Mouse (Mus musculus) megakaryocyte progenitor cell, adult 5-6 weeks (primary cell): ENCODE results near the gene Setmar. TPM values are rescaled to one million over a fixed set of nuclear protein-coding genes. Genes with fewer than 3 reads are reported as not detected.
A peak's percentile ranks its signal among the peaks of the same experiment; 100 is the strongest.

Source experiments
- ATAC-seq: replicated peaks from 2 replicates; pipeline ENCODE4 v1.8.0; 2016; ENCODE audit warnings: mild to moderate bottlenecking, moderate TSS enrichment, inconsistent platforms; ENCODE audit not compliant: poor library complexity
- total RNA-seq, 2 experiments: library from RNA; stranded (forward) in 1 of 2; stranded (reverse) in 1 of 2; fragments of 157-497, 149-512 nt in 1 of 2; fragments of 200-1000 nt in 1 of 2; gene quantifications; 2 replicates each; pipeline versions ENCODE4 v1.2.3 to v1.2.4; 2015 to 2017

The Setmar gene
- total RNA-seq (2015), result 7.2 and 8.7 TPM in 2 replicates
- 2.5 and 2.6 TPM in 2 replicates for total RNA-seq (2017)

DNA sequence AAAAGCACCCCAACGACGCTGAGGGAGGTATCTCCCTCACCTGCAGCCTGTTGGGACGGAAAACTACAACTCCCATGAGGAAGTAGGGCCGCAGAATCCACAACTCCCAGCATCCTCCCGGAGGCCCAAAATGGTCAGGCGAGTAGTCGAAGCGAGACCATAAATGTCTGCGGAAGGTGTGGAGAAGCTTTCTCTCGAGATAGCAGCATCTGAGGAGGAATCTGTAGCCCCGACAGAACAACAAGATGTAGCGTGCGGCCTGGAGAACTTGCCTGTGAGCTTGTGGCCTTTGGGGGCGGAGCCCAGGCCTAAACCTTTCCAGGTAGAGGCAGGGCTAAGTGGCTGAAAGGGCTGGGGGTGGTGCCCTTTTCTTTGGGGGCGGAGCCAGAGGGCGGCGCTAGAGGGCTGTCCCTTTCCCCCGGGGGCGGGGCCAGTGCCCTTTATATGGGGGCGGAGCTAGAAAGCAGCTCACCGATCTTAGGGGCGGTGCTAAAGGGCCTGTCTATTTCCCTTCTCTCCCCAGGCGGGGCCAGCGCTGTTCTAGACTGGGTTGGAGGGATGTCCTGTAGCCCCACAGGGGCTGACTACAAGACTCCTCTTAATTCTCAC is at the start of gene Setmar:
Gene Setmar (plus strand): TSS at position 128 of the 609 bp plus-strand sequence.
- peak; percentile 93 for ATAC-seq

DNA sequence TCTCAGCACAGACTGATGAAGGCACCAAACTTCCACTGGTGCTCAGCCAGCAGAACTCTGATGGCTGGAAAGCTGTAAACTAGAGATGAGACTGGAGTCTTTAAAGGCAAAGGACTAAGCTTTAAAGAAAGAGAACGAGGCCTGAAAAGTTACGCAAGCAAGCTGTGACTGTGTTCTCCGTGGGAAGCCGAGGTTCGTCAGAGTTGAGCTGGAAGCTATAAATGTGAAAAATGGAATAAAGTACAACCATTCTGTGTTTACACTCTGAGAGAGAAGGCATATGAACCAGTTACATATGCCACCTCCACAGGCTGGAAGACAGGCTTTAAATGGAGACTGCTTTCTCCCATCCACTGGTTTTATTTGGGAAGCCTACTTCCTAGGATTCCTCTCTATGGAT is 43.2 kb upstream of the Setmar start:
- ATAC-seq, result no peak

DNA sequence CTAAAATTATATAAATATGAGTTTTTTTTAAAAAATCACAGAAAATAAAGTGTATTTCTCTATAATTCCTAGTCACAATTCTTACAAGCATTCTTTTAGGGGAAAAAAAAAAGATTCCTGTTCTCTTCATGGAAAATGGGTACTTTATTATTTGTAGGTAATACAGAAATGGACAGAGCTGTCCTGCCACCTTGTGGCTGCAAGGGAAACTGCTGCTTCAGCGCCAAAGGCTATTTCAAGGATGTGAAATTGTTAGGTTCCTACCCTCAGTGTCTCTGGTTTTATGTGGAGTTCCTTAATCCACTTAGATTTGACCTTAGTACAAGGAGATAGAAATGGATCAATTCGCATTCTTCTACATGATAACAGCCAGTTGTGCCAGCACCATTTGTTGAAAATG is 9.8 kb upstream of the Setmar start:
- peak; percentile 94 for ATAC-seq

DNA sequence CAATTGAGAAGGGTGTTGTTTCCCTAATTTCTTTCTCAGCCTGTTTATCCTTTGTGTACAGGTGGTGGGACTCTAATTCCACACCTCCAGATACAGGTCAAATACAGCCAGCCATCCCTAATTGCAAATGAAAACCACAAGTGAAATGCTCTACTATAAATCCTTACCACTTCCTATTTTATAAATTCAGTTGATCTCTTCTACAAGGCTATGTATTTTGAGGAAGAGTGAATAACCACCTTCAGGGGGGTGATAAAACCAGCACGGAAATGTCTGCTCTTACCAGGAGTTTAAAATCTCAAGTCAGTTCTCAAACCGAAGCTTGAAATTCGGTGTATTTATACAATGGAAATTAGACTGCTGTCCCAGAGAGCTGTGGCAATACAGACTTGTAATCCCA is 8.9 kb upstream of the Setmar start:
- ATAC-seq, result peak; percentile 87

DNA sequence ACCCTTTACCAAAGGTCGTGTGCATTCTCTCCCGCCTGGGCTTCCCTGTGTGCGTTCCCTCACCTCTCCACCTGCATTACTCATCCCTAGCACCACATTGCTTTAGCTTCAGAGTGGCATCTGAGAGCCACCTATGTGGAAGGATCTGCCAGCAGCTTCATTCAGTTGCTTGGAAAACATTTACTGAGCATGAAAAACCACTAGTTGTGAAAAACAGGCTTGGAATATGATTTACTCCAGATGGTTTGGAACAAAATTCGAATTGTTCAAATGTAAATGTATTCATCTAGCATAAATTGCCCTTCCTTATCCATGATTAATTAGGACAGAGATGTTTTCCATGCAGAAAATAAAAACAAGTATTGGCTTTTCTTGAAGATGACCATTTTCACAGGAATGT is 7.5 kb upstream of the Setmar start:
- no peak for ATAC-seq

DNA sequence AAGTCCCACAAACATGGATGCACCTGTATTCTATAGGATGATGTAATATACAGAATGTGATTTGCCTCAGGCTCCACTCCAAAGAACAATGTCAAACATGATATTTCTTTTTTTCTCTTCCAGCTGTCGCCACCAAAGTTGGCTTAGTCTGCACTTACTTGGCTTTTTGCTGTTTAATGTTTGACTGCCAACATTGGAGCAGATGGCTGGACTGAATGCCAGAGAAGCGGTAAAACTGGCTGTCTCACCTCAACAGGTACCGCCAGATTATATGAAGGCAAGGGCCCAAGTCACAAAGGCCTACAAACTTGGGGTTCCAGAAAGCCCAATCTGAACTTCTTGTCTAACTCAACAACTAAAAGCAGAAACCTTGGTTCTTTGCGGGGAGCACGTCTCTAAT is 6.8 kb upstream of the Setmar start:
- no peak for ATAC-seq

DNA sequence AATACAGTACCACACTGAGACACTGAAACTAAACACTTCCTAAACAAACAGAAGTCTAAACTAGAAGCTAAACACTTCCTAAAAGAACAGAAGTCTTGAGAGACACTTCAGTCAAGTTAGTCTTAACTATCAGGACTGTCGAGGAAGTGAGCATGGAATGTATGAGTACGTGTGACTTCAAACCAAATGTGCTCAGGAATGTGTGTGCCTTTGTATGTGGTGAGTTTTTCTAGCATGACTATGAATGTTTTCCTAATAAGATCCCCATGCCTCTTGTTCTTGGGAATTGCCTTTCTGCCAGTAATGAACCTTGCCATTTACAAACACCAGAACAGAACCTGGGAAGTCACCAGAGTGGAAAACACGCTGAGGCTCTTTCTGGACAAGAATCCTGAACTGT is 3.7 kb upstream of the Setmar start:
- no peak for ATAC-seq

DNA sequence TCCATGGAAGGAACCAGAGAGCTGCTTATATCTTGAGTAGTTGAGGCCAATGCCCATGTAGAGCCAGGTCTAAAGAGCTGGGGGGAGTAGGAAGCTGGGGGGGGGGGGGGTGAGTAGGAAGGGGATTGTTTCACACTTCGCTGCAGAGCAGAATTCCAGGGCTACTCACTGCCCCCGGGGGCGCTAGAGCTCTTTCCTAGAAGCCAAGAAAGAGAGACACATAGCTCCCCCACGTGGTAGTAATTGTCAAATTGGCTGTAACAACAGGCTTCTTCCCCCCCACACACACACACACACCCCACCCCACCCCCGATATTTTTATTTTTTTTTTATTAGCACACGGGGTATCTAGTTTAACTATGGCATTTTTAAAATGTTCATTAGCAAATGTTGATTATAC is 738 bp downstream of the Setmar start:
- ATAC-seq, result peak; percentile 71

DNA sequence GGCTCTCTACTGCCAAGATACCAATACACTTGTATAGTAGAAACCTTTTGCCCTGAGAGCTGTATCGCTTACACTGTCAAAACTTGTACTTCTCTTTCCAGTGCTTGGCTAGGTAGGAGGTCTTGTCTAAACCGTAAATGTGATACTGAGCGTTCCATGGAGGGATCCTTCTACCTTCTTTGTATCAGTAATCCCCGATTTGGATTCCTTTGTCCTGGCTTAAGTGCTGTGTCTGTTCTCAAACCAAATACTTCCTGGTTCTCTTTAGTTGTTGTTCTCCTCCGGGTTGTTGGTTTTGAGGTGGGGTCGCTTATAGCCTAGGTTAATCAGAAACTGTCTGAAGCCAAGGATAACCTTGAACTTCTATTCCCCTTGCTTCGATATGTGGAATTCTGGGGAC is 6.1 kb downstream of the Setmar start:
- ATAC-seq, result no peak

DNA sequence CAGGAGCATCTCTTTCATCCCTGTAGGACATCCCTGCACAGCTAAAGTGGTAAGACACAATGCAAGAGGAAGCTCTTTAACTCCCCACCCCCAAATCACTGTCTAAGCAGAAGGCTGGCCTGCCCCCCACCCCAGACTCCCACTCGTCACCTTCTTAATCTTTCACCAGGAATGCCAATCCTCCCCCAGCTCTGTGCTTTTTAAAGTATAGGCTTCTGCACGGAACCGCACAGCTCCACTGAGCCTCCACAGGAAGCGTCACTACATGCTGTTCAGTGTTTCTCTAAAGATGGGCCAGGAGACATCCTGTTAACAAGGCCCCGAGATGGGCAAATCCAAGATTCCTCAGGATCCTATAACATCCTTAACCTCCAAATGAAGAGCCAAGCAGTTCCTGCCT is 8.2 kb downstream of the Setmar start:
- ATAC-seq, result no peak

DNA sequence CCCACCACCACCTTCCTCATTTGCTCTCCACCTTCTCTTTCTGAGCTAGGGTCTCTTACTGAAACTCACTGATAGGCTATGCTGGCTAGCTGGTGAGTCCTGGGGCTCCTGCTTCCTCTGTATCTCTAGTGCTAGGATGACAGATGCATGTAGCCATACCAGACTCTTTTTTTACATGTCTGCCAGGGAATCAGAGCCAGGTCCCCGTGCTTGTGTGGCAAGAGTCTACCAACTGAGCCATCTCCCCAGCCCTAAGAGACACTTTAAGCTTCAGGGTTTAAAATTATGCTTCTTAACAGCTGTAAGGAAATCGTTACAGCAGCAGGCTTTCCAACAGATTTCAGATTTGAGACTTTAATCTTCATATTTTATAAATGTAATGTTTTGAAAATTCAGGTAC is 9.1 kb downstream of the Setmar start:
- ATAC-seq, result no peak

DNA sequence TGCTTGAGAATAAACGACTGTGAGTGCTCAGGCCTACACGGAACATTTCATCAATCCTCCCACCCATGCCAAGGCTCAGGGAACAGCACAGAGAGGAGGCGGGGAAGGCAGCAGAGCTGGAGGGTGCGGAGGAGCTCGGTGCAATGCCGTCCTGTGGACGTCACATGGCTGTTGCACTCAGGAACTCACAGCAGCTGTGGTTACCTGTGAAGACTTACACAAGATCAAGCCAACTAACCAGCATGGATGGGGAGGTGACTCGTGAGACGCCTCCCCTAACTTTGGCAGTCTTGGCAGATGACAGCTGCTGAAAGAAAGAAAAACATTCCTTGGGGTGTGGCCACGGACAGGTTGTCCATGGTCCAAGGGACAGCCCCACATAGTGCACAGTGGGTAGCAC is 9.8 kb downstream of the Setmar start:
- no peak for ATAC-seq

DNA sequence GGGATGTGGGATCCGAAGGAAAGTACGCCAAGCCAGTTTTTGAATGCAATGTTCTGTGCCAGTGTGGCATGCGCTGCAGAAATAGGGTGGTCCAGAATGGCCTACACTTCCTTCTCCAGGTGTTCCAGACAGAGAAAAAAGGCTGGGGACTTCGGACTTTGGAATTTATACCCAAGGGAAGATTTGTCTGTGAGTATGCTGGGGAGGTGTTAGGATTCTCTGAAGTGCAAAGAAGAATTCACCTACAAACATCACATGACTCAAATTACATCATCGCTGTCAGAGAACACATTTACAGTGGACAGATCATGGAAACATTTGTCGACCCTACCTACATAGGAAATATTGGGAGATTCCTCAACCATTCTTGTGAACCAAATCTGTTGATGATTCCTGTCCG is 11.0 kb downstream of the Setmar start:
- ATAC-seq, result no peak

DNA sequence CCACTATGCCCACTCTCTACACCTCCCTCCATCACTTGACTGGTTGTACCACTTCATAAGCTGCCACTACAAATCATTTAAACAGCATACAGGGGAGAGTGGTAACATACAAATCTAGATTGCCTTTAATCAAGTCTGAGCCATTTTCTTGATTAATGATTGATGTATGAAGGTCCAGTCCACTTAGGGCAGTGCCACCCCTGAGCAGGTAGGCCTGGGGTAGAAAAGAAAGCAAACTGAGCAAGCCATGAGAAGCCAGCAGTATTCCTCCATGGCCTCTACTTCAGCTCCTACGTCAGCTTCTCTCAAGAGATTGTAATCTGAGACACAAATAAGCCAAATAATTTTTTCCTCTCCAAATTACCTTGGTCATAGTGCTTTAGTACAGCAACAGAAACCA is 26.5 kb downstream of the Setmar start:
- no peak for ATAC-seq

DNA sequence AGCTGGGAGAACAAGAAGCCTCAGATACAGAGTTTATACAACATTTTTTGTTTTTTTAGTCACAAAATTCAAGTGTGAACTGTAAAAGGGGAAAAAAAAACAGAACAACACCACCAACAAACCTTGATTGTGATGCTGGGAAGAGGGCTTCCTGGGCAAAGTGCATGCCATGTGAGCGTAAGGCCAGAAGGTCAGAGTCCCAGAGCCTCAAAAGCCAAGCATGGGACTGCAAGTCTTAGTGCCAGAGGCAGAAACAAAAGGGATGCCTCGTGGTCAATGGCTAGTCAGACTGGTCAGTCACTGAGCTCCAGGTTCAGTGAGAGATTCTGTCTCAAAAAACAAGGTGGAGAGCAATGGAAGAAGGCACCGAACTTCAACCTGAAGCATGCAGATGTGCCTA is 27.8 kb downstream of the Setmar start:
- no peak for ATAC-seq

DNA sequence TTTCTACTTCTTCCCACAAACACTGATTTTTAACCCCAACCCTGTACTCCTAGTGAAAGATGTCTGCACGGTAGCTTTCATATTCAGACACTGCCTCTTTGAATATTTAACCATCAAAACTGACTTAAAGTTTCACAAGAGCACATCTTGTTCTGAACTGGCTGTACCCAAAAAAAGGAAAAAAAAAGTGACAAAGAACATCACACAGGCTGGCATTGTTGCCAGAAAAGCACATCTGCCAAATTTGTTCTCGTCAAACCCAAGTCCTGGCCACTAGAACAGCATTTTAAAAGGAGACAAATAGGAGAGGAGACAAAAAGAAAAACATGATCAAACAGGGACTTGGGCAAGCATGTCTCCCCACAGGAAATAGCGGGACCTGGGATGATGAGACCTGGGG is 28.6 kb downstream of the Setmar start:
- no peak for ATAC-seq

DNA sequence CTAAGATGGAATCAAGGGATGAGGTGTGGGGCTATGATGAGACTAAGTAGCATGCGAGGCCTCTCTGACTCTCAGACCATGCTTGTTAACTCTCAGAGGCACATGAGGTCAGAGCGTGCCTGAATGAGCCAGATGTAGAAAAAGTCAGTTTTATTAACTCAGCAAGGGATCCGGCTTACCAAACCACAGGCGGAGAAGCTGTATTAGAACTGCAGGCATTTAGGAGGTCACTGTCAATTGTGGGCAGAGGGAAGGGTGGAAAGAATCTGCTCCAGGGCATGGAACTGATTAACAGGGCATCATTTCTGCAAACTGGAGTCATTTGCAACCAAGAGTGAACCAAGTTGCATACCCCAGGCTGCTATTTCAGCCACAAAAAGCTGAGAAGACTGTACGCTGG is 30.6 kb downstream of the Setmar start:
- ATAC-seq, result no peak

DNA sequence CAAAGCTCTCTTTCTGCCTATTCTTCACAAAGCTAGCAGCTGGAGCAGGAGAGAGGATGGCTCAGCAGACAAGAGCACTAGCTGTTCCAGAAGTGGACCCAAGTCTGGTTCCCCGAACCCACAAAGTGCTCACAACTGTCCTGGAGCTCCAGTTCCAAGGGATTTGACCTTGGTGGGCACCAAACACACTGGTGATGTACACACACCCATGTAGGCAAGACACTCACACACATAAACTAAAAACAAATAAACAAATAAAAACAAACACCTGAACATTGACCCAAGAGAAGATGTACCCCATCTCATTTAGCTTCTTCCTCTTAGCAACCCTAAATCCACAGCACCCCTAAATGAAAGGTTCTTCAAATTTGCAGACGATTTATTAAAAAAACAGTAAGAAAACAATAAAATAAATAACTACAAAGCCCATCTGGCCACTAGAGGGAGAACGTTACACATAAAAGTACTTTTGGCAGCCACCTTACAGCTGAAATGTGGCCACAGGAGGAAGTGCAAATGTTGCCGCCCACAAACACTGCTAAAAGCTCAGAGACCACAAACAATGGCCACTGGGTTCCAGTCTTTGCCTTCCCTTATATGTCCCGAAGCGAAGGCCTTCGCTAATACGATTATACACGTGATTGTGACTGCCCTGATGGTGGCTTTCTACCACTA is 33.5 kb downstream of the Setmar start:
- peak; percentile 100 for ATAC-seq

DNA sequence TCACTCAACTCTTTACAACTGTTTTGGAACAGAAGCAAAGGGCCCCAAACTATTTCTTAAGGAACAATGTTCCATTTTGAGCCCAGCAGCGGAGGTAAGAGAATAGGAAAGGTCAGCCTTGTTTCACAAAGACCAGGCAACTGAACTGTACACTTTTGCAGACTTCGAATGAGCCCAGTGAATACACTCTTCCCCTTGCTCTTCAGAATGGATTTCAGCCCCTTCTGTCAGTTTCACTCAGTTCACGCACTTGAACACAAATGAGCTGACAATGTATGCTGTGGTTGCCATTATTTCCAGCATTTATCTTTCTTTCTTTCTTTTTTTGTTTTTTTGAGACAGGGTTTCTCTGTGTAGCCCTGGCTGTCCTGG is 34.0 kb downstream of the Setmar start:
- ATAC-seq, result no peak

DNA sequence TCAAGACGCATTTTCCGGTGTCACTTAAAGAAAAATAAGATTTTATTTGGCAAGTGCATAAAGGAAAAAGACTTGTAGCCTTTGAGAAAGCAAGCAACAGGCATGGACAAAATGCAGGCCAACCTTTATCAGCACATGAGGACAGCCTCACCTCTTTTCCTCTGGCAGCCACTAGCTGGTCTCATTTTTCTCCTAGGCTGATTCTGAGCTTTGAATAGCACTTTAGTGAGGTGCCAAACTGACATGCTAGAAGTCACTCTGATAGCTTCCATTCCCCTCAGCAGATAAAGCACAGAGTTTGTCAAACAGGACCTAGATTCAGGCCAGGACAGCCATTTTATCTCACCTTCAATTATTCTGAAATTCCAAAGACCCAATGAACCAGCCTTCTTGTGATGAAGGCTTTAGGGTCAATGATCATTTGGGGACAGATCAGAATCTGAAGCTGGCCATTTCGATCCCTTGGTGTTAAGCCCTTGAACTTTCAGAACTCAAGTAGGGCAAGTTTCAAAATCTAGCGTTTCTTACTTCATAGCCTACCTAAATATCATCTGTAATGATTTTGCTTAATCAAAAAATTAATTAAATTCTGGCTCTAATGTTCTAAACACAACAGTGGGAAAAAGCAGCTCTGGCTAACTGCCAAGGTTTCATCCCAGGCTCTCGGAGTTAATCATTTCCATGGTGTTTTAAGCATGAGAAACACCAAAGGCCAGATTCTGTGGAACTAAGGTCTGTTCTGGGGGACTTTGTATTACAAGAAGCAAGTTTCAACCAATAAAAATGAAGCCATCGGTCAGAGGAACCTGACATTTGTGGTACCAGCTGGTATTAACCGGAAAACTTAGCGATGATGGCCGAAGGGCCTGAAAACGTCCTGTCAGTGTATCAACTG is 37.3 kb downstream of the Setmar start:
- ATAC-seq, result no peak

DNA sequence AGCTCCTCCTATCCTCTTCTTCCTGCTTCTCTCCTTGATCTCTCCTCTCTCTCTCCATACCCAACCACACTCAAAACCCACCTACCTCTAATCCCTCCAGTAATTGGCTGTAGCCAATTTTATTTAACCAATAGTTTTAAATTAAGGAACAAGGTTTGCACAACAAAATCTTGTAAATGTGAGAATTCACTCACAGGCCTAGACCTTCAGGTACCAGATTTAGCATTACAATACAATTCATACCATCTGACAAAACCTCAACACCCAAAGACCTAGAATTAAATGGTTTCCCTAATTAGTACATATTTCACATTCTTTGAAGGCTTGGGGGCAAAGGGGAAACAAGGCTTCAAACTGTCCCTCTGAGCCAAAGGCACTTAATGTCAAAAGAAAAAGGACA is 42.5 kb downstream of the Setmar start:
- ATAC-seq, result no peak

DNA sequence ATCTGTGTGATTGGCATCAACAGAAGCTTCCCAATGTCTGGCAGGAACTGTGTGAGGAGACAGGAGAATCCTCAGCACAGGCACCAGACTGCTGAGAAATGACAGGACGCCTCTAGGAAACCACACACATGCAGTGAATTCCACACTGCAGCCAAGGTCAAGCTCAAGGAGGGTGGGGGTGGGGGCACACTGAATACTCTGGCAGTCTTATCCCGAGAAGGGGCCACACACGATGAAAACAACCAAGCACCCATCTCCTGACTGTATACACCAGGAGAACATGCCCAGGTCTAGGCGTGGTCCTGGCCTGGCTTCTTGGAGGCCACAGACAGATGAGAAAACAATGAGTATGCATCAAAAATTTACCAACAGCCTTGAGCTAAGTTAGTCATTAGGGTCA is 45.5 kb downstream of the Setmar start:
- ATAC-seq, result no peak
